Mouse (Mus musculus) inflammation-experienced regulatory T-cells (primary cell): ENCODE results near the gene Ubqln1. TPM values are rescaled to one million over a fixed set of nuclear protein-coding genes. Genes with fewer than 3 reads are reported as not detected.

Experiments used
- polyA plus RNA-seq, 2 experiments: library from polyadenylated mRNA; unstranded; fragments of 100-300 nt; shearing (Covaris generic); gene quantifications; one replicate each; pipeline ENCODE4 v1.2.1; 2017

Ubqln1 gene
- 100 to 1,000 TPM; 129 to 147 TPM for polyA plus RNA-seq

GRCm38 (mm10) chr13:58215592-58216341, at the start of gene Ubqln1:
Ubqln1 (minus strand) TSS chr13:58215653.

DNA sequence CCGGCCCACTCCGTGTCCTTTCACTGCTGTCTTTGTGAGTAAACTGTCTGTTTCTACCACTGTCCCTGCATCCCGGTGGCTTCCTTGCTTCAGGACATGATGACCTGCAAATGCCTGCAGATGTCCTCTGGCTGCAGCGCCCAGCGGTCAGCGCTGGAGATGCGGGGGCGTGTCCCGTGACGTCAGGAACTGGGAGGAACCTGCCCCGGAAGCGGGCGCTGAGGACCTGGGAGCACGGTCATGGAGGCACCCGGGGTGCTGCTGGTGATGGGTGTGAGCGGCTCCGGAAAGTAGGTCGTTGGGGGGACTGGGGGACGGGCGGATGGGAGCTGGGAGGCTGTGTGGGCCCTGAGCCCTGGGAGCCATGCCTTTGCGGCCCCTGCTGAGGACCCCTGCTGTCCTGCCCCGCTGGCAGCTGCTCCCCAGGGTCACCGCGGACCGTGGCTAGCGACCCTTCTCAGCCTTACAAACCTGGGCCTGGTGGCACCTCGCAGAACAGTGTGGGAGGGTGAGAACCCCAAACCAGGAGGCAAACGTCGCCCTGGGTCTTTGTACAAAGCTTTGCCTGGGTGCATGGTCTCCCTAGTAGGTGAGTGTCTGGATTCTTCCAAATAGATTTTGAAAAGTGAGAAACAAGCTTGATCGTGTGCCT, 57.9 kb downstream of the Ubqln1 start, which contains the start of gene Idnk:
Gene Idnk (plus strand): TSS at position 203 of the 652 bp plus-strand sequence.

GRCm38 (mm10) chr13:58128396-58128767, 87.1 kb downstream of the Ubqln1 start, which contains the start of gene Hnrnpa0:
Hnrnpa0 (minus strand) TSS chr13:58128556.

Other genes starting within 250 kb of the Ubqln1 start
- gene Klhl3, start 102.1 kb downstream of the Ubqln1 start, polyA plus RNA-seq, result 1 to 10 TPM; 2.4 to 2.6 TPM
- 10 to 100 TPM; 90.1 to 90.8 TPM for gene Hnrnpa0, start 87.1 kb downstream of the Ubqln1 start, polyA plus RNA-seq
- gene Idnk, start 58.0 kb downstream of the Ubqln1 start, polyA plus RNA-seq, result 100 to 1,000 TPM; 173 to 186 TPM
- 1 to 10 TPM in 1 of 2 experiments, under 1 TPM in 1; 0.75 to 2.9 TPM for gene Gkap1, start 60.0 kb upstream of the Ubqln1 start, polyA plus RNA-seq
- under 1 TPM; 0.05 to 0.18 TPM for gene Kif27, start 143.5 kb upstream of the Ubqln1 start, polyA plus RNA-seq
- gene 2210016F16Rik, start 169.6 kb upstream of the Ubqln1 start, polyA plus RNA-seq, result 10 to 100 TPM; 43.0 to 50.3 TPM
- gene Rmi1, start 186.6 kb upstream of the Ubqln1 start, polyA plus RNA-seq, result 10 to 100 TPM; 33.3 to 41.3 TPM
- gene Hnrnpk, start 187.7 kb upstream of the Ubqln1 start, polyA plus RNA-seq, result 1,000 to 10,000 TPM; 1,721 to 1,993 TPM